ENCODE assay signal across 10 mouse cellular contexts in genomic region chr7:124782816-124783215, GRCm38 (mm10).
DNase-seq lines count a peak whose midpoint lies in the region; ATAC-seq and TF ChIP-seq lines count a peak whose summit lies in the region.
"Had no signal": no experiment of that assay in that cellular context is flagged by ENCODE, and none has a peak within 500 bp of the region (broad histone marks: within the 10 kb centered on the region; RNA-seq: fewer than 3 reads in every experiment).

No protein-coding gene starts in this region.

- H3K4me1 ChIP-seq in midbrain, embryonic 14.5 days (ENCODE audit: control insufficient read depth, insufficient read depth, low read length), result no peaks in the 10 kb centered on the region
- no peaks in the 10 kb centered on the region for H3K4me1 ChIP-seq in midbrain, embryonic 16.5 days (ENCODE audit: control insufficient read depth, insufficient read depth, low read length)
- no peaks in the 10 kb centered on the region for H3K4me1 ChIP-seq in embryonic facial prominence, embryonic 11.5 days (ENCODE audit: control insufficient read depth, insufficient read depth, low read length)
- H3K4me1 ChIP-seq: intestine, embryonic 15.5 days had no signal

- 60% methylated on average over 4 of the region's 4 CpGs for WGBS in midbrain, embryonic 14.5 days
- whole genome bisulfite sequencing in midbrain, embryonic 16.5 days, result 47% methylated on average over 4 of the region's 4 CpGs
- WGBS in embryonic facial prominence, embryonic 11.5 days, result 48% methylated on average over 4 of the region's 4 CpGs

- H3K27me3 ChIP-seq in midbrain, embryonic 14.5 days (ENCODE audit: control insufficient read depth, insufficient read depth, low read length), result no peaks in the 10 kb centered on the region
- no peaks in the 10 kb centered on the region for H3K27me3 ChIP-seq in midbrain, embryonic 16.5 days (ENCODE audit: control insufficient read depth, insufficient read depth, low read depth, low read length)
- no peaks in the 10 kb centered on the region for H3K27me3 ChIP-seq in embryonic facial prominence, embryonic 11.5 days (ENCODE audit: control insufficient read depth, insufficient read depth, low read length)
- H3K27me3 ChIP-seq: intestine, embryonic 15.5 days had no signal

- H3K4me3 ChIP-seq in gastrocnemius, adult 2 months, result no peak overlapping the region
- no peak overlapping the region for H3K4me3 ChIP-seq in midbrain, embryonic 14.5 days (replicated peaks; ENCODE audit: low read depth, low read length)
- no peak overlapping the region for H3K4me3 ChIP-seq in midbrain, embryonic 16.5 days (ENCODE audit: low read depth, low read length)
- H3K4me3 ChIP-seq in embryonic facial prominence, embryonic 11.5 days (ENCODE audit: low read depth, low read length), result no peak overlapping the region
- H3K4me3 ChIP-seq: intestine, embryonic 15.5 days had no signal

- no peaks in the 10 kb centered on the region for H3K36me3 ChIP-seq in midbrain, embryonic 14.5 days (ENCODE audit: control insufficient read depth, insufficient read depth, low read length)
- H3K36me3 ChIP-seq in midbrain, embryonic 16.5 days (ENCODE audit: control insufficient read depth, insufficient read depth, low read length), result no peaks in the 10 kb centered on the region
- H3K36me3 ChIP-seq in embryonic facial prominence, embryonic 11.5 days (replicated peaks; ENCODE audit: control insufficient read depth, insufficient read depth, low read depth, low read length), result no peaks in the 10 kb centered on the region
- H3K36me3 ChIP-seq: G1E; intestine, embryonic 15.5 days had no signal

- H3K27ac ChIP-seq in gastrocnemius, adult 2 months, result no peak overlapping the region
- H3K27ac ChIP-seq in midbrain, embryonic 14.5 days (replicated peaks; ENCODE audit: low read depth, low read length), result no peak overlapping the region
- no peak overlapping the region for H3K27ac ChIP-seq in midbrain, embryonic 16.5 days (ENCODE audit: low read length)
- H3K27ac ChIP-seq in embryonic facial prominence, embryonic 11.5 days (replicated peaks; ENCODE audit: low read depth, low read length), result no peak overlapping the region
- H3K27ac ChIP-seq: intestine, embryonic 15.5 days had no signal

- H3K9ac ChIP-seq in midbrain, embryonic 14.5 days (replicated peaks; ENCODE audit: low read length), result no peak overlapping the region
- no peak overlapping the region for H3K9ac ChIP-seq in midbrain, embryonic 16.5 days (ENCODE audit: low read depth, low read length)
- H3K9ac ChIP-seq in embryonic facial prominence, embryonic 11.5 days (replicated peaks; ENCODE audit: low read length), result no peak overlapping the region
- H3K9ac ChIP-seq: intestine, embryonic 15.5 days had no signal

- TF ChIP-seq CTCF in gastrocnemius, adult 2 months (IDR thresholded peaks at IDR 0.05), result peak; percentile 59

- H3K4me2 ChIP-seq in midbrain, embryonic 14.5 days (ENCODE audit: low read length), result no peak overlapping the region
- no peak overlapping the region for H3K4me2 ChIP-seq in midbrain, embryonic 16.5 days (ENCODE audit: low read length)
- H3K4me2 ChIP-seq in embryonic facial prominence, embryonic 11.5 days (ENCODE audit: low read depth, low read length), result no peak overlapping the region
- H3K4me2 ChIP-seq: intestine, embryonic 15.5 days had no signal

- no peak for ATAC-seq in midbrain, embryonic 14.5 days (ENCODE audit: low FRiP score, low TSS enrichment)
- ATAC-seq in midbrain, embryonic 16.5 days, result no peak
- no peak for ATAC-seq in embryonic facial prominence, embryonic 11.5 days (replicated peaks; ENCODE audit: insufficient number of reproducible peaks, low FRiP score, low TSS enrichment, low read depth)
- ATAC-seq: intestine, embryonic 15.5 days had no signal

- no peaks in the 10 kb centered on the region for H3K9me3 ChIP-seq in midbrain, embryonic 14.5 days (ENCODE audit: control insufficient read depth, low read length)
- no peaks in the 10 kb centered on the region for H3K9me3 ChIP-seq in midbrain, embryonic 16.5 days (replicated peaks; ENCODE audit: control insufficient read depth, low read length, poor library complexity, severe bottlenecking)
- no peaks in the 10 kb centered on the region for H3K9me3 ChIP-seq in embryonic facial prominence, embryonic 11.5 days (replicated peaks; ENCODE audit: control insufficient read depth, low read length)
- H3K9me3 ChIP-seq: intestine, embryonic 15.5 days had no signal

- intact Hi-C loops in gastrocnemius, adult 2 months (cut with DNase I), result loop anchor here (5.0 kb wide), 1 partner anchor 656 kb away; no protein-coding TSS in a partner anchor

- DNase-seq in gastrocnemius, adult 2 months, result no peak
- DNase-seq in gastrocnemius, postnatal 25 days, result no peak
- peak; percentile 74 for DNase-seq in midbrain, embryonic 14.5 days
- DNase-seq in embryonic facial prominence, embryonic 11.5 days (ENCODE audit: low spot score), result peak; percentile 54
- peak; percentile 52 for DNase-seq in retina, postnatal 1 day
- no peak for DNase-seq in thymus, postnatal 0 days (ENCODE audit: low spot score)
- no peak for DNase-seq in thymus, postnatal 36 days

Comparison
In these comparisons a context has a peak if more than half of its experiments do, and no peak if none do; other contexts are left out.
1. DNase-seq: peak in midbrain, embryonic 14.5 days (single experiment), embryonic facial prominence, embryonic 11.5 days (single experiment) and retina, postnatal 1 day (single experiment); none in gastrocnemius, adult 2 months (single experiment), gastrocnemius, postnatal 25 days (single experiment), thymus, postnatal 0 days (single experiment) and thymus, postnatal 36 days (0 of 2).